Mouse (Mus musculus) ES-E14 (cell line): ENCODE results near the gene Tssk2.

Experiments
- HCFC1 ChIP-seq: IDR thresholded peaks from 2 replicates; pipeline ENCODE4 v1.6.1; 2012; ENCODE audit warnings: low read length, inconsistent platforms, borderline replicate concordance; ENCODE audit not compliant: insufficient read depth
- MAFK ChIP-seq: IDR thresholded peaks from 2 replicates; pipeline ENCODE4 v1.6.1; 2014; ENCODE audit warnings: mild to moderate bottlenecking, low read depth, low read length, inconsistent platforms; ENCODE audit not compliant: insufficient read depth

DNA sequence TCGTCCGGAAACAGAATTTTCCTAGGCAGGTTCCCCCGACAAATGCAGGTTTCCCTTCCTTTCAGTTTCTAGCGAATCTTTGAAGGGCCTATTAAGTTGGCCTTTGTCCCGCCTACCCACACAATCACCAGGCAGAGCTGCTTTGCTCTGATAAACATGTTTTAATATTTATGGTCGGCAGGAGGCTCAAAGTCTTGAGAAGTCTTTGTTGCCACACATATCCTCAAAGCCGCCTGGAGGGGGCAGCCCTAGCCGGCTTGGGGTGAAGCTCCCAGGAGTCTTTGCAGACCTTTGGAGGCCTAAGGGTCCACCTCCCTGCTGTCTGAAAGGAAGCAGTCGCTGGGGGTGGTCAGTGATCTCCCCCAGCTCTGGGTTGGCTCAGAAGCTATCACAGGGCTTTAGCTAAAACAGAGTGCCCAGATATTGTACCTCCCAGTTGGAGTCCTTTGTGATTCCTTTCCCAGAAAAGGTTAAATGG is 30.2 kb downstream of the Tssk2 start:
- TF ChIP-seq MAFK, result no peak
- TF ChIP-seq HCFC1, result no peak
